Mouse (Mus musculus) midbrain, embryonic 14.5 days (tissue): ENCODE results near the gene Fndc3b. TPM values are rescaled to one million over a fixed set of nuclear protein-coding genes. Genes with fewer than 3 reads are reported as not detected.
"Not testable (repeated sequence)": the region's sequence is repeated elsewhere in the genome, so short reads cannot be mapped to it uniquely, and the experiment has no call there.

Experiments
- ATAC-seq: fragments of 200-750 bp; cut with Nextera tagmentation; 2 replicates; pipeline ENCODE4 v1.8.0; 2017; ENCODE audit warnings: moderate number of reproducible peaks, moderate library complexity; ENCODE audit not compliant: low FRiP score, low TSS enrichment
- DNase-seq: peaks from one replicate; pipeline ENCODE4 v3.0.0-alpha.2; 2015
- H3K27ac ChIP-seq: fragments of 300-500 bp; sonication (generic); replicated peaks from 2 replicates; pipeline ENCODE4 v1.5.1; 2014; ENCODE audit warnings: mild to moderate bottlenecking, low read depth, low read length, moderate library complexity
- H3K27me3 ChIP-seq: fragments of 300-500 bp; sonication (generic); 2 replicates; pipeline ENCODE4 v1.6.1; 2014; ENCODE audit warnings: low read length, control low read depth, mixed read lengths; ENCODE audit not compliant: control insufficient read depth, insufficient read depth
- H3K36me3 ChIP-seq: fragments of 300-500 bp; sonication (generic); 2 replicates; pipeline ENCODE4 v1.6.1; 2014; ENCODE audit warnings: low read length, control low read depth; ENCODE audit not compliant: control insufficient read depth, insufficient read depth
- H3K4me1 ChIP-seq: fragments of 300-500 bp; sonication (generic); 2 replicates; pipeline ENCODE4 v1.6.1; 2014; ENCODE audit warnings: mild to moderate bottlenecking, antibody characterized with exemption, low read length, control low read depth; ENCODE audit not compliant: control insufficient read depth, insufficient read depth
- H3K4me2 ChIP-seq: fragments of 300-500 bp; sonication (generic); 2 replicates; pipeline ENCODE4 v1.6.1; 2014; ENCODE audit warnings: mild to moderate bottlenecking, low read length, moderate library complexity
- H3K4me3 ChIP-seq: fragments of 300-500 bp; sonication (generic); replicated peaks from 2 replicates; pipeline ENCODE4 v1.5.1; 2014; ENCODE audit warnings: low read depth, low read length
- H3K9ac ChIP-seq: fragments of 300-500 bp; sonication (generic); replicated peaks from 2 replicates; pipeline ENCODE4 v1.6.1; 2014; ENCODE audit warnings: mild to moderate bottlenecking, low read length, moderate library complexity
- H3K9me3 ChIP-seq: fragments of 300-500 bp; sonication (generic); 2 replicates; pipeline ENCODE4 v1.6.1; 2016; ENCODE audit warnings: low read length, control low read depth, mixed read lengths; ENCODE audit not compliant: control insufficient read depth
- WGBS: fragments of 180-500 bp; shearing (Covaris S2); extraction: QIAGEN DNeasy Blood & Tissue Kit; methylation state at CpG from one replicate; pipeline ENCODE4 v1.1.7; 2014; 5-methylcytosine and 5-hydroxymethylcytosine counted together
- polyA plus RNA-seq: library from polyadenylated mRNA; unstranded; fragments of >200 nt; fragmentation: Nextera tagmentation; extraction: Ambion mirVana; gene quantifications from 2 replicates; pipeline ENCODE4 v1.2.1, GENCODE M21; 2014

Fndc3b gene
- polyA plus RNA-seq, 1 experiment from 2014 or later, result 8.1 TPM

- H3K9me3 ChIP-seq, result no peaks in the 10 kb centered on the region
- no peaks in the 10 kb centered on the region for H3K4me1 ChIP-seq
- H3K27me3 ChIP-seq, result no peaks in the 10 kb centered on the region
- H3K4me2 ChIP-seq, result no peak overlapping the region
- no peak for ATAC-seq
- WGBS, result 92% methylated on average over 2 of the region's 2 CpGs
- DNase-seq, result no peak
- no peak overlapping the region for H3K4me3 ChIP-seq
- H3K9ac ChIP-seq, result no peak overlapping the region
- no peak overlapping the region for H3K27ac ChIP-seq
- H3K36me3 ChIP-seq, result no peaks in the 10 kb centered on the region
These were observed 299.8 kb downstream of the Fndc3b start for GRCm38 (mm10) chr3:27411286-27411685.

GRCm38 (mm10) chr3:27408564-27408963 lies 302.5 kb downstream of the Fndc3b start:
- DNase-seq, result no peak
- Histone ChIP-seq H3K36me3 (no peaks in the 10 kb centered on the region), H3K4me2 (no peak overlapping the region), H3K9ac (no peak overlapping the region), H3K27me3 (no peaks in the 10 kb centered on the region), H3K27ac (no peak overlapping the region), H3K4me3 (no peak overlapping the region), H3K9me3 (no peaks in the 10 kb centered on the region), H3K4me1 (no peaks in the 10 kb centered on the region)
- ATAC-seq, result no peak
- WGBS, result 64% methylated on average over 2 of the region's 2 CpGs

- Histone ChIP-seq H3K36me3 (no peaks in the 10 kb centered on the region), H3K4me3 (no peak overlapping the region), H3K9ac (no peak overlapping the region), H3K4me2 (no peak overlapping the region), H3K9me3 (no peaks in the 10 kb centered on the region), H3K27me3 (no peaks in the 10 kb centered on the region), H3K27ac (no peak overlapping the region), H3K4me1 (no peaks in the 10 kb centered on the region)
- DNase-seq, result no peak
- no peak for ATAC-seq
- WGBS, result 92% methylated on average over 3 of the region's 3 CpGs
These were observed 304.7 kb downstream of the Fndc3b start for GRCm38 (mm10) chr3:27406440-27406839.

- not testable (repeated sequence) for H3K27ac ChIP-seq, ATAC-seq, H3K4me1 ChIP-seq, H3K4me2 ChIP-seq, H3K36me3 ChIP-seq, H3K4me3 ChIP-seq, H3K27me3 ChIP-seq, DNase-seq, H3K9me3 ChIP-seq, H3K9ac ChIP-seq
- 97% methylated on average over 3 of the region's 3 CpGs for WGBS
These were observed 310.1 kb downstream of the Fndc3b start for GRCm38 (mm10) chr3:27400996-27401395.

DNA sequence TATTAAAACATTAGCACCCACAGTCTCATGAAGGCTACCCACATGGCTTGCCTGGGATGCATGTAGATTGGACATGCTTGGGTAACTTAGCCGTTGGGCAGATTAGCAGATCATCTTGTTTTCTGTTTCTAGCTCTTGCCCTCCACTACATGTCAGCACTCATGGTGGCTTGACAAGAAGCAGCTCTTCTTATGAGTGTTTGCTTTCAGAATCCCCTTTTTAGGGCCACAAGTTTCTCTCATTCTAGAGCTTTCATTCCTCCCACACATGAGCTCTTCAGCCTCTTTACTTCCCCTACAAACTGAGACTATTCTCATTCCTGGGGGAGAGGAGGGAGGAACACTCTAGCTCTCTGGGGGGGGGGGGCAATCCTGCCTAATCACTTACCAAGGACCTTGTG lies 321.2 kb downstream of the Fndc3b start:
- Histone ChIP-seq H3K9me3 (no peaks in the 10 kb centered on the region), H3K36me3 (no peaks in the 10 kb centered on the region), H3K4me3 (no peak overlapping the region), H3K27me3 (no peaks in the 10 kb centered on the region), H3K4me2 (no peak overlapping the region), H3K4me1 (no peaks in the 10 kb centered on the region), H3K9ac (no peak overlapping the region), H3K27ac (no peak overlapping the region)
- 46% methylated on average over 1 of the region's 1 CpGs for WGBS
- DNase-seq (no peak), ATAC-seq (no peak)

DNA sequence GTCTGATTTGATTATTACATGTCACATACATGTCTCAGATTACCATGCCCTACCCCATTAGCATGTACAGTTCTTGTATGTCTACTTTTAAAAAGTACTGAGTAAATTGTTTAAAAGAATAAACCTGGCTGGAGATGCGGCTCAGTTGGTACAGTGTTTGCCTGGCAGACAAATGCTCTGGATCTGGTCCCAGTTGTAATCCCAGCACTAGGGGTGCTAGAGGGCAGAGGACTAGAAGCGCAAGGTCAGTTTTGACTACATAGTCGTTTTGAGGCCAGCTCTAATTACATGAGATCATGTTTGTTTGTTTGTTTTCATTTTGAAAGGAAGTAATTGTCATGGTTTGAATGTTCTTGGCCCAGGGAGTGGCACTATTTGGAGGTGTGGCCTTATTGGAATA lies 326.3 kb downstream of the Fndc3b start:
- Histone ChIP-seq H3K9ac (no peak overlapping the region), H3K4me3 (no peak overlapping the region), H3K27me3 (no peaks in the 10 kb centered on the region), H3K4me2 (no peak overlapping the region), H3K4me1 (no peaks in the 10 kb centered on the region), H3K36me3 (no peaks in the 10 kb centered on the region), H3K27ac (no peak overlapping the region), H3K9me3 (no peaks in the 10 kb centered on the region)
- 80% methylated on average over 3 of the region's 3 CpGs for WGBS
- ATAC-seq (no peak), DNase-seq (no peak)

- Histone ChIP-seq H3K27me3 (peaks cover 10% of the 10 kb centered on the region; the same call in 1 of the 2 replicates), H3K4me1 (no peaks in the 10 kb centered on the region), H3K9me3 (no peaks in the 10 kb centered on the region), H3K4me2 (no peak overlapping the region), H3K27ac (no peak overlapping the region), H3K4me3 (no peak overlapping the region), H3K9ac (no peak overlapping the region), H3K36me3 (no peaks in the 10 kb centered on the region)
- ATAC-seq (no peak), DNase-seq (no peak)
- 75% methylated on average over 4 of the region's 4 CpGs for WGBS
These were observed 333.2 kb downstream of the Fndc3b start for GRCm38 (mm10) chr3:27377935-27378334.

DNA sequence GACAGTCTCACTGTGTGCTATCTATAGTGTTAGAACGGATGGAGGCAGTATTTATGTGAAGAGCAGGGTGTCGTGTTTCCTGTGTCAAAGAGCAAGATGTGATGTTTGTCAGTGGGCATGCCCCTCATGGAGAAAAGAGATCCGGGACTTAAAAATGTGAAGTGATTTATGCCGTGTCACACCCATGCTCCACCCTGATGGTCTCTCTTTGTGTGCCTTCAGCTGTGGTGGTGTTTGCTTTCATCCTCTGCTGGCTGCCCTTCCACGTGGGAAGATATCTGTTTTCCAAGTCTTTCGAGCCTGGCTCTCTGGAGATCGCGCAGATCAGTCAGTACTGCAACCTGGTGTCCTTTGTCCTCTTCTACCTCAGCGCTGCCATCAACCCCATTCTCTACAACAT lies 336.7 kb downstream of the Fndc3b start:
- 61% methylated on average over 9 of the region's 9 CpGs for WGBS
- H3K4me1 ChIP-seq, result peaks cover 3% of the 10 kb centered on the region; the same call in 1 of the 2 replicates
- no peaks in the 10 kb centered on the region for H3K9me3 ChIP-seq
- H3K9ac ChIP-seq, result no peak overlapping the region
- DNase-seq (no peak), ATAC-seq (no peak)
- no peak overlapping the region for H3K4me2 ChIP-seq
- no peak overlapping the region for H3K4me3 ChIP-seq
- H3K27ac ChIP-seq, result no peak overlapping the region
- no peaks in the 10 kb centered on the region for H3K36me3 ChIP-seq
- peaks cover 46% of the 10 kb centered on the region for H3K27me3 ChIP-seq

DNA sequence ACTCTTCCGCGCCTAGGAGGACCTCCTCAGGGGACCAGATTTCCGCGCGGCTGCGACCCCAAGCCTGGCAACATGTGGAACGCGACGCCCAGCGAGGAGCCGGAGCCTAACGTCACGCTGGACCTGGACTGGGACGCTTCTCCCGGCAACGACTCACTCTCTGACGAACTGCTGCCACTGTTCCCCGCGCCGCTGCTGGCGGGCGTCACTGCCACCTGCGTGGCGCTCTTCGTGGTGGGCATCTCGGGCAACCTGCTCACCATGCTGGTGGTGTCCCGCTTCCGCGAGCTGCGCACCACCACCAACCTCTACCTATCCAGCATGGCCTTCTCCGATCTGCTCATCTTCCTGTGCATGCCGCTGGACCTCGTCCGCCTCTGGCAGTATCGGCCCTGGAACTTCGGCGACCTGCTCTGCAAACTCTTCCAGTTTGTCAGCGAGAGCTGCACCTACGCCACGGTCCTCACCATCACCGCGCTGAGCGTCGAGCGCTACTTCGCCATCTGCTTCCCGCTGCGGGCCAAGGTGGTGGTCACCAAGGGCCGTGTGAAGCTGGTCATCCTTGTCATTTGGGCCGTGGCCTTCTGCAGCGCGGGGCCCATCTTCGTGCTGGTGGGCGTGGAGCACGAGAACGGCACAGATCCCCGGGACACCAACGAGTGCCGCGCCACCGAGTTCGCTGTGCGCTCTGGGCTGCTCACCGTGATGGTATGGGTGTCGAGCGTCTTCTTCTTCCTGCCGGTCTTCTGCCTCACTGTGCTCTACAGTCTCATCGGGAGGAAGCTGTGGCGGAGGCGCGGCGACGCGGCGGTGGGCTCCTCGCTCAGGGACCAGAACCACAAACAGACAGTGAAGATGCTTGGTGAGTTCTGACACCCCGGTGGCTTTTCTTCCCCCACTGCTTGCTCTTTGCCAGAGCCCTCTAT lies 339.1 kb downstream of the Fndc3b start:
- WGBS, result 1% methylated on average over 75 of the region's 77 CpGs
- DNase-seq, result peak; percentile 62
- peaks cover 48% of the 10 kb centered on the region for H3K27me3 ChIP-seq

More for the DNA sequence above, 339.1 kb downstream of the Fndc3b start:
- ATAC-seq, result peak; percentile 53
- peak overlapping the region; percentile 46 for H3K4me3 ChIP-seq
- H3K36me3 ChIP-seq, result no peaks in the 10 kb centered on the region
- H3K27ac ChIP-seq, result no peak overlapping the region
- no peaks in the 10 kb centered on the region for H3K9me3 ChIP-seq
- peaks cover 3% of the 10 kb centered on the region; the same call in 1 of the 2 replicates for H3K4me1 ChIP-seq
- H3K9ac ChIP-seq, result peak overlapping the region; percentile 40; the same call in 1 of the 2 replicates
- H3K4me2 ChIP-seq, result peak overlapping the region; percentile 96
